Mouse (Mus musculus) lung, postnatal 0 days (tissue): Measurements from ENCODE around the gene Ccdc15. TPM values are rescaled to one million over a fixed set of nuclear protein-coding genes. Genes with fewer than 3 reads are reported as not detected.

ENCODE experiments used
- ATAC-seq: fragments of 200-750 bp; cut with Nextera tagmentation; 2 replicates; pipeline ENCODE4 v1.8.0; 2017; ENCODE audit warnings: moderate library complexity
- DNase-seq: peaks from one replicate; pipeline ENCODE4 v3.0.0-alpha.2; 2016; ENCODE audit warnings: low spot score
- H3K27ac ChIP-seq: fragments of 300-500 bp; sonication (generic); 2 replicates; pipeline ENCODE4 v1.5.1; 2014; ENCODE audit warnings: antibody characterized with exemption, mild to moderate bottlenecking, low read length, mixed read lengths
- H3K27me3 ChIP-seq: fragments of 300-500 bp; sonication (generic); replicated peaks from 2 replicates; pipeline ENCODE4 v1.6.1; 2014; ENCODE audit warnings: low read length, mixed read lengths; ENCODE audit not compliant: insufficient read depth
- H3K36me3 ChIP-seq: fragments of 300-500 bp; sonication (generic); 2 replicates; pipeline ENCODE4 v1.6.1; 2014; ENCODE audit warnings: low read length, mixed read lengths; ENCODE audit not compliant: insufficient read depth
- H3K4me1 ChIP-seq: fragments of 300-500 bp; sonication (generic); 2 replicates; pipeline ENCODE4 v1.6.1; 2014; ENCODE audit warnings: antibody characterized with exemption, low read depth, low read length, mixed read lengths; ENCODE audit not compliant: insufficient read depth
- H3K4me2 ChIP-seq: fragments of 300-500 bp; sonication (generic); replicated peaks from 2 replicates; pipeline ENCODE4 v1.6.1; 2014; ENCODE audit warnings: low read depth, mild to moderate bottlenecking, low read length, moderate library complexity, mixed read lengths
- H3K4me3 ChIP-seq: fragments of 300-500 bp; sonication (generic); 2 replicates; pipeline ENCODE4 v1.5.1; 2014; ENCODE audit warnings: low read depth, low read length
- H3K9ac ChIP-seq: fragments of 300-500 bp; sonication (generic); replicated peaks from 2 replicates; pipeline ENCODE4 v1.6.1; 2014; ENCODE audit warnings: low read depth, mild to moderate bottlenecking
- H3K9me3 ChIP-seq: fragments of 300-500 bp; sonication (generic); 2 replicates; pipeline ENCODE4 v1.6.1; 2016; ENCODE audit warnings: low read length, mixed read lengths
- CTCF ChIP-seq: IDR thresholded peaks from 2 replicates; pipeline ENCODE4 v1.5.1; 2016; ENCODE audit warnings: antibody characterized with exemption, mild to moderate bottlenecking
- EP300 ChIP-seq: IDR thresholded peaks from 2 replicates; pipeline ENCODE4 v1.6.1; 2016; ENCODE audit warnings: antibody characterized with exemption, mild to moderate bottlenecking, control low read depth
- WGBS: fragments of 180-500 bp; shearing (Covaris S2); extraction: QIAGEN DNeasy Blood & Tissue Kit; methylation state at CpG from one replicate; pipeline ENCODE4 v1.1.7; 2014; 5-methylcytosine and 5-hydroxymethylcytosine counted together
- polyA plus RNA-seq: library from polyadenylated mRNA; unstranded; fragments of >200 nt; fragmentation: Nextera tagmentation; extraction: Ambion mirVana; gene quantifications from 2 replicates; pipeline ENCODE4 v1.2.1, GENCODE M21; 2015

The Ccdc15 gene
- polyA plus RNA-seq: 4.5 and 5.8 TPM in 2 replicates

DNA sequence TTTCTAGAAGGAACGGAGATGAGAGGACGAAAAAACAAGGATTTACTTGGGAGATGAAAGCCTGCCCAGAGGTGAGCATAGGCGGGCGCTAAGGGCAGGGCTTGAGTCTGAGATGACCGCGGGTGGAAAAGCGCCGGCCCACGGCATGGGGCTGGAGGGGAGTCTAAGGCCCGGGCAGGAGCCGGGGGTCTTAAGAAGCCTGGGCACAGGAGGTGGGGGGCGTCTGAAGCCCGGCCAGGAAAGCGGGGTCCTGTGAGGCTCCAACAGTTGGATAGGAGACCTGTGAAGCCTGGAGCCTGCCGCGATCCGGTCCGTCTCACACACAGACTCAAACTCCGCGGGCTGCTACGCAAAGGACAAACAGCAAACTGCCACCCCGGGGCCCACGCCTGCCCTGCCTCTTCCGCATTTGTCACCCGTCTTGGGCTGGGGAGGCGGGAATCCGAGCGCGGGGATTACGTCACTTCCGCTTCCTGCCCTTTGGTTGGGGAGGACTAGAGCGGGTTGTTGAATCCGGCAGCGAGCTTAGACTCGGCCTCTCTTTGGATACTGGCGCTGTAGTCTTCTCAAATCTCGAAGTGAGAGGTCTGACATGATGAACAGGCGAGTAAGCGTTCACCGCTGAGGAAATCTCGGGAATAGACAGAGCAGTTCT, at the start of gene Ccdc15:
Ccdc15 (minus strand) TSS at position 445 of the 655 bp plus-strand sequence.
- Histone ChIP-seq H3K4me2 (peak within 1 kb of the TSS; percentile 87), H3K36me3 (no peaks in the 10 kb centered on the region), H3K27ac (peak within 1 kb of the TSS; percentile 84), H3K27me3 (no peaks in the 10 kb centered on the region), H3K9ac (peak within 1 kb of the TSS; percentile 81), H3K4me3 (peak within 1 kb of the TSS; percentile 81), H3K4me1 (peaks cover 9% of the 10 kb centered on the region; the same call in 1 of the 2 replicates), H3K9me3 (no peaks in the 10 kb centered on the region)
- TF ChIP-seq EP300: peak; percentile 69
- TF ChIP-seq CTCF: peak; percentile 13; the same call in 1 of the 2 replicates
- peak; percentile 100 for ATAC-seq
- WGBS: 1% methylated on average over 41 of the region's 41 CpGs
- DNase-seq: peak; percentile 98

DNA sequence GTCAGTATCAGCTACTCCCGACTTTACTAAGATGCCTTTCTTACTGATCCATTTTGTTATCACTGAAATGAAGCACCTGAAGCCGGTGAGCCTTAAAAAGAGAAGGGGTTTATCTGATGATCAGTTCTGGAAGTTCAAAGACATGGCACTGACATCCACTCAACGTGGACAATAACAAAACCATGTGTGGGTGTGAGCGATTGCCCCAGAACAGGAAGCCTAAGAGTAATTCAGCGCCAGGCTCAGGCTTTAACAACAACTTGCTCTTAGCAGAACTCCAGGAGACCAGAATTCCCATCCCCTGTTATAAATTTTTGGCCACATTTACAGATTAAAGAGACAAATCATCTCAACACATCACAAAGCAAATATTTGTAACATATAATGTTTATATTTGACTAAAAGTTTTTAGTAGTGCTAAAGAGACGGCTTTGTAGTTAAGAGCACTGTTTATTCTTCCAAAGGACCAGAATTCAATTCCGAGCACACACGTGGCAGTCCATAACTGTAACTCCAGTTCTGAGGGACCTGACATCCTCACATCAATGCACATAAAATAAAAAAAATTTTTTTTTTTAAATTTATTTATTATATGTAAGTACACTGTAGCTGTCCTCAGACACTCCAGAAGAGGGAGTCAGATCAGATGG, 45.4 kb upstream of the Ccdc15 start:
- H3K36me3 ChIP-seq: no peaks in the 10 kb centered on the region
- H3K9me3 ChIP-seq: no peaks in the 10 kb centered on the region
- H3K9ac ChIP-seq: no peak overlapping the region
- H3K27ac ChIP-seq: no peak overlapping the region
- no peak overlapping the region for H3K4me3 ChIP-seq
- 33% methylated on average over 8 of the region's 8 CpGs for WGBS
- H3K4me1 ChIP-seq: no peaks in the 10 kb centered on the region
- H3K4me2 ChIP-seq: no peak overlapping the region
- DNase-seq (no peak), ATAC-seq (peak; percentile 26; the same call in 1 of the 2 replicates)
- TF ChIP-seq EP300: no peak
- TF ChIP-seq CTCF: no peak
- no peaks in the 10 kb centered on the region for H3K27me3 ChIP-seq

DNA sequence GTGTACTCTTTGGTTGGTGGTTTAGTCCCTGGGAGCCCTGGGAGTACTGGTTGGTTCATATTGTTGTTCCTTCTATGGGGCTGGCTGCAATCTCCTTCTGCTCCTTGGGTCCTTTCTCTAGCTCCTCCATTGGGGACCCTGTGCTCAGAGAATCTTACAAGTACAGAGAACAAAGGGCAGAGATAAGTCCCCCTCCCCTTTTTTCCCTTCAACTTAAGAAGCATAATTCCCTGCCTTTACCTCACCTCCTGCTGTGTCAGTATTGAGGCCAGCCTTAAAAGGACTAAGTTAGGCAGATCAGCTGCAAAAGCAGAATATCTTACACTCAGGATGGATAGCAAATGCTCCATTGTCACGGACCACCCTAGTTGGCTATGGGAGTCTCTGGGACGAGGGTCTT, 43.8 kb upstream of the Ccdc15 start:
- H3K36me3 ChIP-seq: no peaks in the 10 kb centered on the region
- no peak overlapping the region for H3K4me2 ChIP-seq
- ATAC-seq (no peak), DNase-seq (no peak)
- no peak for TF ChIP-seq EP300
- TF ChIP-seq CTCF: no peak
- no peaks in the 10 kb centered on the region for H3K4me1 ChIP-seq
- H3K27ac ChIP-seq: no peak overlapping the region
- 77% methylated on average over 2 of the region's 2 CpGs for WGBS
- no peak overlapping the region for H3K4me3 ChIP-seq
- H3K27me3 ChIP-seq: no peaks in the 10 kb centered on the region
- H3K9ac ChIP-seq: no peak overlapping the region
- H3K9me3 ChIP-seq: no peaks in the 10 kb centered on the region

DNA sequence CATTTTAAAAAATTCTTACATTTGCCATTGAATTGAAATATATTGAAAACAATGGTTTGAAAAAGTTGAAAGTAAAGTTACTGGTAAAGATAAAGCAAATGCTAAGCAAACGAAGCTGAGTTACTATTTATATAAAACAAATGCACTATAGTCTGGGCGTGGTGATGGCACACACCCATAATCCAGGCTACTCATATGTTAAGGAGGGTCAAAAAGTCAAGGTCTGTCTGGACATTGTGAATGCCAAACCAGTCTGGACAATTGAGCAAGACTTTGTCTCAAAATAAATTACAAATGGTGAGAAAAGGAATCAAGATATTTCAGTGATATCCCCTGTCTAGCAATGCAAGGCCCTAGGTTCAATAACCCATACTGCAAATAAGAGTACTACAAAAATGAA, 42.7 kb upstream of the Ccdc15 start:
- TF ChIP-seq EP300 (no peak), CTCF (no peak)
- no peaks in the 10 kb centered on the region for H3K27me3 ChIP-seq
- no peak overlapping the region for H3K4me2 ChIP-seq
- DNase-seq (no peak), ATAC-seq (no peak)
- H3K27ac ChIP-seq: no peak overlapping the region
- H3K36me3 ChIP-seq: no peaks in the 10 kb centered on the region
- 57% methylated on average over 2 of the region's 2 CpGs for WGBS
- H3K4me3 ChIP-seq: no peak overlapping the region
- no peak overlapping the region for H3K9ac ChIP-seq
- H3K4me1 ChIP-seq: no peaks in the 10 kb centered on the region
- no peaks in the 10 kb centered on the region for H3K9me3 ChIP-seq

DNA sequence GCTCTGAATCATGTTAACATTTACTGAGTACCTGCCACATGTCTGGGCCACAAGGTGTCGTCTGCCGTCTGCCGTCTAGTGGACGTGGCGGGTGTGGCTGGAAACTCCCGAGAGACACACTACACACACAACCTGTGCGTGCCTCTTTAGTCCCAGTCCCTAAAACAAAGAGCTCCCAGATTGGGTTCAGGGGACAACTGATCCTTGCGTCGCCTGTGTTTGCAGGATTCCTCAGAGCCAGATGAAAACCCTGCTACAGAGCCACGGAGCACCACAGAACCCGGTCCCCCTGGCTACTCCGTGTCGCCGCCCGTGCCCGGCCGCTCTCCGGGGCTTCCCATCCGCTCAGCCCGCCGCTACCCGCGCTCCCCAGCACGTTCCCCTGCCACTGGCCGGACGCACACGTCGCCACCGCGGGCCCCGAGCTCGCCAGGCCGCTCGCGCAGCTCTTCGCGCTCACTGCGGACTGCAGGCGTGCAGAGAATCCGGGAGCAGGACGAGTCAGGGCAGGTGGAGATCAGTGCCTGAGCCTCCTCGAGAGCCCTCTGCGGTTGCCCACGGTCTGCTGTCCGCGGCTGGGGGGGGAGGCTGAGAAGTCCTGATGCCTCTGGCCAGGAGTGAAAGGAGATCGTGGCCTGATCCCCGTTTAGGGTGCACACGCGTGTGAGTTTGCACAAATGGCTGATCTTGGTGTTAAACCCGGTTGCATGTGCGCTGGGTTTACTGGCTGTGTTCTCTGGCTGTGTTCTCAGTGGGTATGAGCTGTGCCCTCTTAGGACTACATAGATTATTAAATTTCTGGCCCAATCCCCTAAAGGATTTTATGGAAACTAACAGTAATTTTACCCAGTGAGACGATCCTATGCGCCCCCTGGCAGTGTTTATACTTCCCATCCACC, 36.3 kb upstream of the Ccdc15 start:
- 6% methylated on average over 54 of the region's 54 CpGs for WGBS
- no peak for TF ChIP-seq EP300
- TF ChIP-seq CTCF: peak; percentile 68
- Histone ChIP-seq H3K4me3 (peak overlapping the region; percentile 46), H3K4me1 (no peaks in the 10 kb centered on the region; the same call in 1 of the 2 replicates), H3K9me3 (no peaks in the 10 kb centered on the region), H3K36me3 (no peaks in the 10 kb centered on the region), H3K4me2 (peak overlapping the region; percentile 81), H3K27me3 (no peaks in the 10 kb centered on the region), H3K9ac (peak overlapping the region; percentile 50), H3K27ac (peak overlapping the region; percentile 43; the same call in 1 of the 2 replicates)
- DNase-seq: peak; percentile 68
- peak; percentile 91 for ATAC-seq

DNA sequence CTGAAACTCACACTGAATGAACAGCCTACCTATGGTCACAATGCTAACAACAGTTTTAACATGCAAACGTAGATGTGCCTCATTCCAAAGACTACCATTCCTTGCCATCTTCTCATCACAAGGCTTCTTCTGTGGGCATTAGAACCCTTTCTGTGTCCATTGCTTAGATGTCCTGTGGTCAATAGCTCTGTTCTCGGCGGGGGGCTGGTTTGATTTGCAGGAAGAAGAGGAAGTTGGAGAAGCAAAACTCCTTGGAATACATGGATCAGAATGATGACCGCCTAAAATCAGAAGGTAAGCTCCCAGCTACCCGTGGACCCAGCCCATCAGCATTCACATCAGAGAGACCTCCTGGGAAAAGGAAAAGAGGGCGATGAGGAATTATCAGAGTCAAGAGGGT, 34.9 kb upstream of the Ccdc15 start:
- 94% methylated on average over 6 of the region's 6 CpGs for WGBS

More for the DNA sequence above, 34.9 kb upstream of the Ccdc15 start:
- ATAC-seq (no peak), DNase-seq (no peak)
- no peaks in the 10 kb centered on the region for H3K9me3 ChIP-seq
- H3K27me3 ChIP-seq: no peaks in the 10 kb centered on the region
- no peak overlapping the region for H3K27ac ChIP-seq
- H3K4me1 ChIP-seq: no peaks in the 10 kb centered on the region; the same call in 1 of the 2 replicates
- no peak overlapping the region for H3K4me2 ChIP-seq
- H3K9ac ChIP-seq: no peak overlapping the region
- H3K36me3 ChIP-seq: no peaks in the 10 kb centered on the region
- no peak overlapping the region for H3K4me3 ChIP-seq
- TF ChIP-seq CTCF (no peak), EP300 (no peak)
